Mouse (Mus musculus): ENCODE results near the gene Arsg. TPM values are rescaled to one million over a fixed set of nuclear protein-coding genes. Genes with fewer than 3 reads are reported as not detected.

Gene Arsg
- polyA plus RNA-seq, 1 experiment: 4.4 TPM

- DNase-seq: no peak
- TF ChIP-seq POLR2A (IDR thresholded peaks at IDR 0.05; ENCODE audit: borderline replicate concordance, extremely low read depth, low read depth, low read length): no peak
- TF ChIP-seq CTCF (IDR thresholded peaks at IDR 0.05; ENCODE audit: insufficient read depth, low read length): no peak
- 32% methylated on average over 5 of the region's 5 CpGs for WGBS
Measured at GRCm38 (mm10) chr11:109460586-109460985, 12.6 kb upstream of the Arsg start.

GRCm38 (mm10) chr11:109465068-109465467 lies 8.1 kb upstream of the Arsg start:
- 93% methylated on average over 4 of the region's 4 CpGs for WGBS
- Histone ChIP-seq H3K4me1 (ENCODE audit: control insufficient read depth, insufficient read depth, low read length) (no peaks in the 10 kb centered on the region), H3K4me3 (replicated peaks; ENCODE audit: extremely low read depth, low read depth, low read length) (no peak overlapping the region)
- TF ChIP-seq CTCF (IDR thresholded peaks at IDR 0.05; ENCODE audit: insufficient read depth, low read length) (no peak), POLR2A (IDR thresholded peaks at IDR 0.05; ENCODE audit: borderline replicate concordance, extremely low read depth, low read depth, low read length) (no peak)
- no peak for DNase-seq

More at GRCm38 (mm10) chr11:109460586-109460985, 12.6 kb upstream of the Arsg start:
- H3K4me1 ChIP-seq (ENCODE audit: control insufficient read depth, insufficient read depth, low read length): no peaks in the 10 kb centered on the region
- H3K4me3 ChIP-seq (replicated peaks; ENCODE audit: extremely low read depth, low read depth, low read length): no peak overlapping the region

- no peak overlapping the region for H3K4me3 ChIP-seq (replicated peaks; ENCODE audit: extremely low read depth, low read depth, low read length)
- DNase-seq: no peak
- H3K4me1 ChIP-seq (ENCODE audit: control insufficient read depth, insufficient read depth, low read length): no peaks in the 10 kb centered on the region
- 46% methylated on average over 8 of the region's 8 CpGs for WGBS
- TF ChIP-seq CTCF (IDR thresholded peaks at IDR 0.05; ENCODE audit: insufficient read depth, low read length): no peak
- no peak for TF ChIP-seq POLR2A (IDR thresholded peaks at IDR 0.05; ENCODE audit: borderline replicate concordance, extremely low read depth, low read depth, low read length)
Measured at GRCm38 (mm10) chr11:109466987-109467386, 6.2 kb upstream of the Arsg start.

GRCm38 (mm10) chr11:109468133-109468532 lies 5.0 kb upstream of the Arsg start:
- Histone ChIP-seq H3K4me1 (ENCODE audit: control insufficient read depth, insufficient read depth, low read length) (peaks cover 5% of the 10 kb centered on the region; the same call in 1 of the 2 replicates), H3K4me3 (replicated peaks; ENCODE audit: extremely low read depth, low read depth, low read length) (no peak overlapping the region)
- no peak for TF ChIP-seq CTCF (IDR thresholded peaks at IDR 0.05; ENCODE audit: insufficient read depth, low read length)
- TF ChIP-seq POLR2A (IDR thresholded peaks at IDR 0.05; ENCODE audit: borderline replicate concordance, extremely low read depth, low read depth, low read length): no peak
- DNase-seq: no peak
- 42% methylated on average over 5 of the region's 5 CpGs for WGBS

- peaks cover 5% of the 10 kb centered on the region for H3K4me1 ChIP-seq (ENCODE audit: control insufficient read depth, insufficient read depth, low read length)
- WGBS: 73% methylated on average over 9 of the region's 9 CpGs
Measured at GRCm38 (mm10) chr11:109470170-109470569, 3.0 kb upstream of the Arsg start.

GRCm38 (mm10) chr11:109470921-109471861 lies 2.0 kb upstream of the Arsg start:
- no peak overlapping the region for H3K4me3 ChIP-seq (replicated peaks; ENCODE audit: extremely low read depth, low read depth, low read length)
- peaks cover 5% of the 10 kb centered on the region for H3K4me1 ChIP-seq (ENCODE audit: control insufficient read depth, insufficient read depth, low read length)
- WGBS: 57% methylated on average over 15 of the region's 15 CpGs
- TF ChIP-seq POLR2A (IDR thresholded peaks at IDR 0.05; ENCODE audit: borderline replicate concordance, extremely low read depth, low read depth, low read length): no peak
- TF ChIP-seq CTCF (IDR thresholded peaks at IDR 0.05; ENCODE audit: insufficient read depth, low read length): no peak
- DNase-seq: no peak

More at GRCm38 (mm10) chr11:109470170-109470569, 3.0 kb upstream of the Arsg start:
- no peak overlapping the region for H3K4me3 ChIP-seq (replicated peaks; ENCODE audit: extremely low read depth, low read depth, low read length)
- DNase-seq: no peak
- TF ChIP-seq POLR2A (IDR thresholded peaks at IDR 0.05; ENCODE audit: borderline replicate concordance, extremely low read depth, low read depth, low read length) (no peak), CTCF (IDR thresholded peaks at IDR 0.05; ENCODE audit: insufficient read depth, low read length) (no peak)

GRCm38 (mm10) chr11:109472171-109472691 lies 943 bp upstream of the Arsg start:
- H3K4me3 ChIP-seq (replicated peaks; ENCODE audit: extremely low read depth, low read depth, low read length): peak overlapping the region; percentile 69
- TF ChIP-seq CTCF (IDR thresholded peaks at IDR 0.05; ENCODE audit: insufficient read depth, low read length) (no peak), POLR2A (IDR thresholded peaks at IDR 0.05; ENCODE audit: borderline replicate concordance, extremely low read depth, low read depth, low read length) (no peak)
- DNase-seq: no peak

GRCm38 (mm10) chr11:109472821-109473170 lies 378 bp upstream of the Arsg start:
- H3K4me1 ChIP-seq (ENCODE audit: control insufficient read depth, insufficient read depth, low read length): peaks cover 5% of the 10 kb centered on the region

More at GRCm38 (mm10) chr11:109472171-109472691, 943 bp upstream of the Arsg start:
- WGBS: 2% methylated on average over 33 of the region's 33 CpGs
- H3K4me1 ChIP-seq (ENCODE audit: control insufficient read depth, insufficient read depth, low read length): peaks cover 5% of the 10 kb centered on the region

GRCm38 (mm10) chr11:109474086-109474742 lies 1.0 kb downstream of the Arsg start:
- H3K4me1 ChIP-seq (ENCODE audit: control insufficient read depth, insufficient read depth, low read length): peaks cover 5% of the 10 kb centered on the region
- peak overlapping the region; percentile 63 for H3K4me3 ChIP-seq (replicated peaks; ENCODE audit: extremely low read depth, low read depth, low read length)
- no peak for TF ChIP-seq CTCF (IDR thresholded peaks at IDR 0.05; ENCODE audit: insufficient read depth, low read length)
- TF ChIP-seq POLR2A (IDR thresholded peaks at IDR 0.05; ENCODE audit: borderline replicate concordance, extremely low read depth, low read depth, low read length): no peak
- WGBS: 11% methylated on average over 14 of the region's 14 CpGs
- DNase-seq: no peak

More at GRCm38 (mm10) chr11:109472821-109473170, 378 bp upstream of the Arsg start:
- 0% methylated on average over 12 of the region's 13 CpGs for WGBS
- peak overlapping the region; percentile 63 for H3K4me3 ChIP-seq (replicated peaks; ENCODE audit: extremely low read depth, low read depth, low read length)
- DNase-seq: no peak
- TF ChIP-seq POLR2A (IDR thresholded peaks at IDR 0.05; ENCODE audit: borderline replicate concordance, extremely low read depth, low read depth, low read length): no peak
